Mouse (Mus musculus) forebrain, embryonic 14.5 days (tissue): ENCODE results near the gene Lif. TPM values are rescaled to one million over a fixed set of nuclear protein-coding genes. Genes with fewer than 3 reads are reported as not detected.

ENCODE experiments used
- ATAC-seq: fragments of 200-750 bp; cut with Nextera tagmentation; 2 replicates; pipeline ENCODE4 v1.8.0; 2017; ENCODE audit warnings: mild to moderate bottlenecking, moderate library complexity
- DNase-seq: peaks from one replicate; pipeline ENCODE4 v3.0.0-alpha.2; 2015; ENCODE audit warnings: low spot score
- H3K27ac ChIP-seq: fragments of 300-500 bp; sonication (generic); 2 replicates; pipeline ENCODE4 v1.5.1; 2014; ENCODE audit warnings: low read depth, mild to moderate bottlenecking, control low read depth, low read length, moderate library complexity
- H3K27me3 ChIP-seq: fragments of 300-500 bp; sonication (generic); replicated peaks from 2 replicates; pipeline ENCODE4 v1.6.1; 2014; ENCODE audit warnings: low read length, control low read depth, mixed read lengths; ENCODE audit not compliant: control insufficient read depth, insufficient read depth
- H3K36me3 ChIP-seq: fragments of 300-500 bp; sonication (generic); 2 replicates; pipeline ENCODE4 v1.6.1; 2014; ENCODE audit warnings: low read length, control low read depth; ENCODE audit not compliant: control insufficient read depth, insufficient read depth
- H3K4me1 ChIP-seq: fragments of 300-500 bp; sonication (generic); 2 replicates; pipeline ENCODE4 v1.6.1; 2014; ENCODE audit warnings: antibody characterized with exemption, low read length, control low read depth; ENCODE audit not compliant: control insufficient read depth, insufficient read depth
- H3K4me2 ChIP-seq: fragments of 300-500 bp; sonication (generic); 2 replicates; pipeline ENCODE4 v1.6.1; 2014; ENCODE audit warnings: mild to moderate bottlenecking, control low read depth, low read length
- H3K4me3 ChIP-seq: fragments of 300-500 bp; sonication (generic); 2 replicates; pipeline ENCODE4 v1.5.1; 2014; ENCODE audit warnings: low read depth, low read length, control low read depth
- H3K9ac ChIP-seq: fragments of 300-500 bp; sonication (generic); 2 replicates; pipeline ENCODE4 v1.6.1; 2014; ENCODE audit warnings: mild to moderate bottlenecking, low read length, control low read depth, moderate library complexity
- H3K9me3 ChIP-seq: fragments of 300-500 bp; sonication (generic); replicated peaks from 2 replicates; pipeline ENCODE4 v1.6.1; 2016; ENCODE audit warnings: low read length, control low read depth, mixed read lengths; ENCODE audit not compliant: control insufficient read depth
- WGBS: fragments of 180-500 bp; shearing (Covaris S2); extraction: QIAGEN DNeasy Blood & Tissue Kit; methylation state at CpG from one replicate; pipeline ENCODE4 v1.1.7; 2014; 5-methylcytosine and 5-hydroxymethylcytosine counted together
- polyA plus RNA-seq: library from polyadenylated mRNA; unstranded; fragments of >200 nt; fragmentation: Nextera tagmentation; extraction: Ambion mirVana; gene quantifications from 2 replicates; pipeline ENCODE4 v1.2.1, GENCODE M21; 2014

The Lif gene
- polyA plus RNA-seq, 1 experiment from 2014 or later: not detected

DNA sequence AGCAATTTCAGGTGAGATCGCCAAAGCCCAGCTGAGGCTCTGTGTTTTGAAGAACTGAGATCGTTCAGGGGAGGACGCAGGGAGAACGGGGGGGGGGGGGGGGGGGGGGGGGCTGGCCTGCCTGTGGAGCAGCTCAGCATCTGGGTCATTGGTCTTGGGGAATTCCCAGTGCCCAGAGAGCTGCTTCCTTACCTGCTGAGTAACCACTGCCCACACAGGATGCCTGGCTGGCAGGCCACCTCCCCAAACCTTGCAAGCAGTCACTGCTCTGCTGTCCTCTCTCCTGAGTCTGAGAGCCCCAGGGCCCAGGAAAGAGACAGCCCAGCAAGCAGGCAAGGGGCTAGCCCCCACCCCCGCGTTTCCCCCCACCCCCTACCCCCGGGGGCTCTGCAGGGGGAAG lies 5.5 kb downstream of the Lif start:
- Histone ChIP-seq H3K4me1 (peaks cover 11% of the 10 kb centered on the region), H3K9me3 (no peaks in the 10 kb centered on the region), H3K9ac (no peak overlapping the region), H3K36me3 (no peaks in the 10 kb centered on the region), H3K4me2 (no peak overlapping the region), H3K27ac (no peak overlapping the region), H3K27me3 (peaks cover 29% of the 10 kb centered on the region), H3K4me3 (no peak overlapping the region)
- ATAC-seq: no peak
- WGBS: 19% methylated on average over 6 of the region's 7 CpGs
- no peak for DNase-seq

DNA sequence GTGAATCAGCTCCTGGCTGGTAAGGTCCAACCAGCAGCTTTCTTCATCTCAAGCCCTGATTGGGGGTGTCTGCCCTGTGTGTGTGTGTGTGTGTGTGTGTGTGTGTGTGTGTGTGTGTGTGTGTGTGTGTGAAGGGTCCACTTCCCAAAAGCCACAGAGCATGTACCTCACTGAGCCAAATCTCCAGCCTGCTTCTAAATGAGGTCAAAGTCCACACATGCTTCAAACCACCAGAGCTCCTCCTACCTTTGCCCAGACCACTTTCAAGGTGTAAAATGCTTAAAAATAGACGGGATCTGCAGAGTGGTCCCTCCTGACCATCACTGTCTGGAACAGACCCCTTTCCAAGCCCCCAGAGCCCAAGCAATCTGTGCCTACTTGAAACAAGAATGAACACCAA lies 5.9 kb downstream of the Lif start:
- Histone ChIP-seq H3K9me3 (no peaks in the 10 kb centered on the region), H3K4me1 (peaks cover 11% of the 10 kb centered on the region), H3K4me3 (no peak overlapping the region), H3K27ac (no peak overlapping the region), H3K27me3 (peaks cover 33% of the 10 kb centered on the region), H3K4me2 (no peak overlapping the region), H3K9ac (no peak overlapping the region), H3K36me3 (no peaks in the 10 kb centered on the region)
- ATAC-seq: no peak
- WGBS: 26% methylated on average over 1 of the region's 1 CpGs
- DNase-seq: no peak

DNA sequence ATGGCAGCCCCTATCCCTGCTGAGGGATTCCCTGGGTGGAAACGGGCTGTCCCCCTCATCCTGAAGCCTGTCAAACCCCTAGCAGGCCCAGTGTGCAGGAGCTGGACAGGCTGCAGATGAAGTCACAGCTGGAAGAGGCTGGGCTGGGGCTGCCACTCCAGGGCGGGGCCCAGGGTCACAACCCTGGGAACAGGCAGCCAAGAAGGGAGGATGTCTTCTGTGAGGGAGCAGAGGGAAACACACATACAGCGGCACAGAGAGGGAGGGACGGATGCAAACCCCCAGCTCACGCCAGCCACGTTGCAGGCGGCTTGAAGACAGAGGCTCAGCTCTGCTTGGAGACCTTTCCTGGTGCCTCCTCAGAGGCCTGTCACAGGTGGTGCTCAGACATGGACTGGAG lies 6.7 kb downstream of the Lif start:
- ATAC-seq (no peak), DNase-seq (no peak)
- peaks cover 37% of the 10 kb centered on the region for H3K27me3 ChIP-seq
- no peaks in the 10 kb centered on the region for H3K9me3 ChIP-seq
- H3K4me2 ChIP-seq: no peak overlapping the region
- no peak overlapping the region for H3K4me3 ChIP-seq
- H3K4me1 ChIP-seq: peaks cover 11% of the 10 kb centered on the region
- H3K9ac ChIP-seq: no peak overlapping the region
- H3K36me3 ChIP-seq: no peaks in the 10 kb centered on the region
- 62% methylated on average over 7 of the region's 7 CpGs for WGBS
- no peak overlapping the region for H3K27ac ChIP-seq

DNA sequence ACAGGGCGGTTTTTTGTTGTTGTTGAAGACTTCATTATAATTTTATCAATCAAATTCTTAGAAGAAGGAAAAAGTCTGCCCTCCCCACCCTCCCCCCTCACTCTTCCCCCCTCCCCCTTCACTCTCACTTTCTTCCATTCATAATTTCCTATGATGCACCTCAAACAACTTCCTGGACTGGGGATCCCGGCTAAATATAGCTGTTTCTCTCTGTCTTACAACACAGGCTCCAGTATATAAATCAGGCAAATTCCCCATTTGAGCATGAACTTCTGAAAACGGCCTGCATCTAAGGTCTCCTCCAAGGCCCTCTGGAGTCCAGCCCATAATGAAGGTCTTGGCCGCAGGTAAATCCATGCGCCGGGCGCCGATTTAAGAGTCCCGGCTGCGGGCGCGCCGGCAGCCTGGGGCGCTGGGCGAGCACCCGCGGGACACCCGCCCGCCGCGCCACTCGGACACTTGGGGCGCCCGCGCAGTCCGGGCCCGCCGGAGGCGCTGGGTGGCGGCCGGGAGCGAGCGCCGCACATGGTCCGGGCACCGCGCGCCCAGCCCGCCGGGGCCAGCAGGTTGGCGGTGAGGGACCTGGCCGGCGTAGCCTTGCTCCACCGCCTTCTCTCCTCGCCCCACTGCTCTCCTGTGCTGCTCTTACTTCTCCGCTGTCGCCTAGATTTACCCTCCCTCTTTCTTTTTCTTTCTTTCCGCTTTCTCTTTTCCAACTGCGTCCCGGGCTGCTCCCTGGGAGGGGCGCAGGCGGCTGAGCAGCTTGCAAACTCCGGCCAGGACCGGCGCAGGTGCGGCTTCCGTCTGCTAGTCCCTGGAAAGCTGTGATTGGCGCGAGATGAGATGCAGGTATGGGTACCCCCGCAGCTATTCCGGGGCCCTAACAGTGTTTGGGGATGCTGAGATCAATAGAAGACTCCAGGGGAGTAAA lies 9.2 kb downstream of the Lif start:
- H3K36me3 ChIP-seq: no peaks in the 10 kb centered on the region
- peak overlapping the region; percentile 48 for H3K9ac ChIP-seq
- H3K27me3 ChIP-seq: peaks cover 37% of the 10 kb centered on the region
- peak overlapping the region; percentile 43 for H3K4me3 ChIP-seq
- DNase-seq (peak; percentile 27), ATAC-seq (peak; percentile 51)
- WGBS: under 1% methylated on average over 60 of the region's 61 CpGs
- no peak overlapping the region for H3K27ac ChIP-seq
- peaks cover 7% of the 10 kb centered on the region for H3K4me1 ChIP-seq
- H3K9me3 ChIP-seq: no peaks in the 10 kb centered on the region
- peak overlapping the region; percentile 89 for H3K4me2 ChIP-seq

DNA sequence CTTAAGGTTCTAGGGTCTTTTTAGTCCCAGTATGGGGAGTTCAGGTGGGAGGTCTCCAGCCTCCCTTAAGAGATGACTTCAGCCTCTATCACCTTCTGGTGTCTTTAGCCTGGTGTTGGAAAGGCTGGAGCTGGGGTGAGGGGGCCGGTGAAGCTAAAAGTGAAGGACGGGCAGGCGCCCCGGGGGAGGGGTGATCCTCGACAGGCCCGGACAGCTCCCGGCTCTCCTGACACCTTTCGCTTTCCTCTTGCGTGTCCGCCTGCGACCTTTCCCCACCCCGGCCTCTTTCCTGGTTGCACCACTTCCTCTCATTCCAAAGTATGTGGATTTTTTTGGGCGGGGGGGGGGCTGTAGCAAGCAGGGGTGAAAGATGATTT lies 9.8 kb downstream of the Lif start:
- 5% methylated on average over 13 of the region's 13 CpGs for WGBS

DNA sequence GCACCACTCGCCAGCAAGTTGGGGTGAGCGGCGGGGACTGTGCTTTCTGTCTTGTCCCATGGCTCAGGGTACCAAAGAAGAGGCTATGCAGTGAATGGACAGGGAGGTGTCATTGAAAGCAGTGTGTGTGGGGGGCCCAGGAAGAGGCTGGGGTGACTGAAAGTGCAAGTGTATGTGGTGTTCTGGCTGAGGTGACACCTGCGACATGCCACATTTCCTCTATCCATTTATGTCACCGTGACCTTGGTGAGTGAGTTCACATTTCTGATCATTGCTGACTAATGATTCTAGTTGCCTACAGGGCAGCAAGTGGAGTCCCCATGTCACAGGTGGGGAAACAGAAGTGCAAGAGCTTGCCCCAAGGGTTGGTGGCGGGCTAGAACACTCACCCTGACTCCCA lies 11.1 kb downstream of the Lif start:
- Histone ChIP-seq H3K4me2 (no peak overlapping the region), H3K36me3 (no peaks in the 10 kb centered on the region), H3K4me1 (no peaks in the 10 kb centered on the region), H3K27ac (no peak overlapping the region), H3K9me3 (no peaks in the 10 kb centered on the region), H3K27me3 (peaks cover 37% of the 10 kb centered on the region), H3K4me3 (no peak overlapping the region), H3K9ac (no peak overlapping the region)
- DNase-seq: no peak
- no peak for ATAC-seq
- 83% methylated on average over 6 of the region's 6 CpGs for WGBS

More for the DNA sequence above, 9.8 kb downstream of the Lif start:
- 0 out of 2 replicates have a peak overlapping the region, but pooled peaks have one; percentile 48 for H3K9ac ChIP-seq
- H3K4me2 ChIP-seq: peak overlapping the region; percentile 89
- no peaks in the 10 kb centered on the region for H3K9me3 ChIP-seq
- H3K4me3 ChIP-seq: peak overlapping the region; percentile 43
- no peak overlapping the region for H3K27ac ChIP-seq
- peaks cover 37% of the 10 kb centered on the region for H3K27me3 ChIP-seq
- DNase-seq: no peak
- no peak for ATAC-seq
- no peaks in the 10 kb centered on the region for H3K36me3 ChIP-seq
- peaks cover 1% of the 10 kb centered on the region for H3K4me1 ChIP-seq

DNA sequence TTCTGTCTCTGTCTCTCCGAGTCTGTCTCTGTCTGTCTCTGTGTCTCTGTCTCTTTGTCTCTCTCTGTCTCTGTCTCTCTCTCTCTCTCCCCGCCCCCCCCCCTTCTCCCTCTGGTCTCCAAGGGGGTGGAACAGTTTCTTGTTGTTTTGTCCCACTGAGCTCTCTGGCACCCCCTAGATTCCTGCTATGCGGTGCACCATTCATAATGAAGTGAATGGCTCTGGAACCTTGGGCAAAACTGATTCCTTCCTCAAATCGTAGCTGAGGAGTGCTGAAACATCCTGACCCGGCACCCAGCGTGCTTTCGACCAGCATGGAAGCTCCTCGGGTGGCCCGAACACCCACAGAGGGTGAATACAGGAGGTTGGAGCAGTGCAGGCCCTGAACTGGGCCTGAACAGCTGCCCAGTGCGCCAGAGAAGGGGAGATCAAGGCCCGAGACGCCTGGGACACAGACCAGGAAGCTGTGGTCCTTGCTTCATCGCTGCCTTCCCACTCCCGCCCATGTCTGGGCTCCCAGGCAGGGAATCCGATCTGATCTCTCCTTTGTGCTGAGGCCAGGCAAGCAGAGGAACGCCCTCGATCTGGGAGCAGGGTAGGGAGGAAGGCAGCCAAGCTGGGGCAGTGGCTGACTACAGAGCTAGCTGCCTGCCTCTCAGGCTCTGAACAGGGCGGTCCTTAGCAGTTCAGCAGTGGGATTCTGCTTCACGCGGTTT lies 13.5 kb downstream of the Lif start:
- peaks cover 27% of the 10 kb centered on the region for H3K27me3 ChIP-seq
- H3K4me3 ChIP-seq: no peak overlapping the region
- H3K27ac ChIP-seq: no peak overlapping the region
- H3K9me3 ChIP-seq: no peaks in the 10 kb centered on the region
- no peak overlapping the region for H3K4me2 ChIP-seq
- 20% methylated on average over 20 of the region's 20 CpGs for WGBS
- no peaks in the 10 kb centered on the region for H3K36me3 ChIP-seq
- peak; percentile 32 for DNase-seq
- no peak overlapping the region for H3K9ac ChIP-seq
- H3K4me1 ChIP-seq: no peaks in the 10 kb centered on the region
- ATAC-seq: no peak

DNA sequence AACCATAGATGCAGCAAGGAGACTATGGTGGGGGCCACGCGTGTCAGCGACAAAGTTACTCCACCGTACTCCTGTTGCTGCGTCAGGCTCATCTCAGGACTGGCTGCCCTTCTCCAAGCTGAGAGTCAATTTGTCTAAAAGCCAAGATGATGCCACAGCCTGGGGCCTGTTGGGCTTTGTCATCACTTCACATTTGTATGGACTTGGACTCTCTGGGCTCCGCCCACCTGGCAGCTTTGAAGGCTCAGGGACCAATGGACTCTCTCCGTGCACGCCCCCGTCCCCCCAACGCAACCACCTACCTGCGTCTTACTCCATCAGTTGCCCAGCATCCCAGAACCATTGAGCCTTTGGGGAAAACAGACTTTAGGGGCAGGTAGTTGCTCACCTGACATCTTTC lies 14.2 kb downstream of the Lif start:
- Histone ChIP-seq H3K4me3 (no peak overlapping the region), H3K27ac (no peak overlapping the region), H3K4me1 (no peaks in the 10 kb centered on the region), H3K4me2 (no peak overlapping the region), H3K27me3 (peaks cover 22% of the 10 kb centered on the region), H3K9ac (no peak overlapping the region), H3K36me3 (no peaks in the 10 kb centered on the region), H3K9me3 (no peaks in the 10 kb centered on the region)
- ATAC-seq (no peak), DNase-seq (no peak)
- WGBS: 51% methylated on average over 11 of the region's 11 CpGs

DNA sequence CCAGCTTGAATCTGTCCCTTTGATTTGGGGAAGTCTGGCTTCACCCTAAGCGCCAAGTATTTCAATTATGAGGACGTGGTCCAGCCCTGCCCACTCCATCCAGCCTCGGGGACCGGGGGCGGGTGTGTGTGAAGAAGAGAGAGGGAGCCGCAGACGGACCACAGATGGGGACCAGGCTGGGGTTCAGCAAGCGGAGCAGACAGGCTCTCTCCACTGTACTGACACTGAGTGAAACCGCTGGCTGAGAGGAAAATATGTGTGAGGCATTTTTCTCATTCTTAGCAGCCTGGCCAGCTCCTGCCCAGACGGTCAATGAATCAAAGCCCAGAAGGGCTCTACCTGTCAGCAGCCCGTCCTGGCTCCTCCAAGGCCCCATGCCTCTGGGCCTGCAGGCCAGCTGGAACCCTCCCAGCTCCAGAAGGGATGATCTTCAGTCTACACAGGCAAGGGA lies 19.1 kb downstream of the Lif start:
- DNase-seq (no peak), ATAC-seq (no peak)
- Histone ChIP-seq H3K27me3 (no peaks in the 10 kb centered on the region), H3K36me3 (no peaks in the 10 kb centered on the region), H3K9ac (no peak overlapping the region), H3K9me3 (no peaks in the 10 kb centered on the region), H3K4me1 (no peaks in the 10 kb centered on the region), H3K4me3 (no peak overlapping the region), H3K27ac (no peak overlapping the region), H3K4me2 (no peak overlapping the region)
- WGBS: 80% methylated on average over 11 of the region's 11 CpGs
